Mouse (Mus musculus) Muller cell, postnatal 12 days (primary cell): Measurements from ENCODE around the gene Ifi27.
"Not testable (repeated sequence)": the region's sequence is repeated elsewhere in the genome, so short reads cannot be mapped to it uniquely, and the experiment has no call there.

Experiments used
- DNase-seq: peaks from one replicate; pipeline ENCODE4 v3.0.0-alpha.2; 2015; ENCODE audit errors: inconsistent ontology term

Gene Ifi27

GRCm38 (mm10) chr12:103433986-103434731, at the start of gene Ifi27:
Gene Ifi27, plus strand, starts transcription at chr12:103434211.
- peak; percentile 42 for DNase-seq

- peak; percentile 94 for DNase-seq
Observed at GRCm38 (mm10) chr12:103388505-103389347, 45.3 kb upstream of the Ifi27 start, which contains the start of gene Otub2. Gene Otub2, plus strand, starts transcription at chr12:103388682.

GRCm38 (mm10) chr12:103389348-103389727, 44.7 kb upstream of the Ifi27 start:
- no peak for DNase-seq

GRCm38 (mm10) chr12:103389982-103390381, 44.0 kb upstream of the Ifi27 start:
- DNase-seq = no peak

GRCm38 (mm10) chr12:103391098-103391497, 42.9 kb upstream of the Ifi27 start:
- no peak for DNase-seq

GRCm38 (mm10) chr12:103393528-103393927, 40.5 kb upstream of the Ifi27 start:
- DNase-seq = no peak

GRCm38 (mm10) chr12:103395486-103396275, 38.3 kb upstream of the Ifi27 start:
- DNase-seq = no peak

GRCm38 (mm10) chr12:103396751-103397150, 37.3 kb upstream of the Ifi27 start:
- no peak for DNase-seq

- no peak for DNase-seq
Observed at GRCm38 (mm10) chr12:103404131-103404530, 29.9 kb upstream of the Ifi27 start.

- no peak for DNase-seq
Observed at GRCm38 (mm10) chr12:103407720-103408119, 26.3 kb upstream of the Ifi27 start, which contains the start of gene 9330161L09Rik. Gene 9330161L09Rik, minus strand, starts transcription at chr12:103407820.

- DNase-seq = no peak
Observed at GRCm38 (mm10) chr12:103408144-103408543, 25.9 kb upstream of the Ifi27 start.

GRCm38 (mm10) chr12:103425016-103425728, 8.8 kb upstream of the Ifi27 start:
- no peak for DNase-seq

- peak; percentile 99 for DNase-seq
Observed at GRCm38 (mm10) chr12:103425729-103426470, 8.1 kb upstream of the Ifi27 start, which contains the start of gene Ddx24. Gene Ddx24, minus strand, starts transcription at chr12:103425830.

GRCm38 (mm10) chr12:103426710-103427109, 7.3 kb upstream of the Ifi27 start:
- DNase-seq = no peak

- DNase-seq = no peak
Observed at GRCm38 (mm10) chr12:103433430-103433829, 581 bp upstream of the Ifi27 start.

GRCm38 (mm10) chr12:103434861-103435260, 850 bp downstream of the Ifi27 start:
- no peak for DNase-seq

GRCm38 (mm10) chr12:103437601-103438000, 3.6 kb downstream of the Ifi27 start:
- DNase-seq = no peak

GRCm38 (mm10) chr12:103443524-103443923, 9.5 kb downstream of the Ifi27 start, which contains the start of gene Ifi27l2a:
Gene Ifi27l2a, minus strand, starts transcription at chr12:103443680.
- DNase-seq = no peak

- DNase-seq = not testable (repeated sequence)
Observed at GRCm38 (mm10) chr12:103444261-103444660, 10.2 kb downstream of the Ifi27 start.

GRCm38 (mm10) chr12:103445060-103445459, 11.0 kb downstream of the Ifi27 start:
- DNase-seq = no peak
